Mouse (Mus musculus) heart, embryonic 13.5 days (tissue): ENCODE results near the gene Rrp1b. TPM values are rescaled to one million over a fixed set of nuclear protein-coding genes. Genes with fewer than 3 reads are reported as not detected.
"Not testable (repeated sequence)": the region's sequence is repeated elsewhere in the genome, so short reads cannot be mapped to it uniquely, and the experiment has no call there.

Source experiments
- ATAC-seq: fragments of 200-750 bp; cut with Nextera tagmentation; 2 replicates; pipeline ENCODE4 v1.8.0; 2017; ENCODE audit warnings: moderate TSS enrichment; ENCODE audit not compliant: insufficient number of reproducible peaks, low FRiP score, low TSS enrichment; ENCODE audit errors: extremely low read depth
- H3K27ac ChIP-seq: fragments of 300-500 bp; sonication (generic); replicated peaks from 2 replicates; pipeline ENCODE4 v1.5.1; 2015; ENCODE audit warnings: moderate library complexity, mild to moderate bottlenecking, inconsistent platforms
- H3K27me3 ChIP-seq: fragments of 300-500 bp; sonication (generic); replicated peaks from 2 replicates; pipeline ENCODE4 v1.6.1; 2015; ENCODE audit warnings: mild to moderate bottlenecking, inconsistent platforms
- H3K36me3 ChIP-seq: fragments of 300-500 bp; sonication (generic); 2 replicates; pipeline ENCODE4 v1.6.1; 2015; ENCODE audit warnings: mild to moderate bottlenecking, inconsistent platforms
- H3K4me1 ChIP-seq: fragments of 300-500 bp; sonication (generic); 2 replicates; pipeline ENCODE4 v1.6.1; 2015; ENCODE audit warnings: inconsistent platforms
- H3K4me2 ChIP-seq: fragments of 300-500 bp; sonication (generic); 2 replicates; pipeline ENCODE4 v1.6.1; 2015; ENCODE audit warnings: inconsistent platforms, mild to moderate bottlenecking, moderate library complexity
- H3K4me3 ChIP-seq: fragments of 300-500 bp; sonication (generic); 2 replicates; pipeline ENCODE4 v1.5.1; 2015; ENCODE audit warnings: moderate library complexity, mild to moderate bottlenecking, inconsistent platforms
- H3K9ac ChIP-seq: fragments of 300-500 bp; sonication (generic); 2 replicates; pipeline ENCODE4 v1.6.1; 2015; ENCODE audit warnings: inconsistent platforms, mild to moderate bottlenecking, moderate library complexity
- H3K9me3 ChIP-seq: fragments of 300-500 bp; sonication (generic); 2 replicates; pipeline ENCODE4 v1.6.1; 2016; ENCODE audit warnings: inconsistent platforms
- WGBS: fragments of 180-500 bp; shearing (Covaris S2); methylation state at CpG from one replicate; pipeline ENCODE4 v1.1.7; 2015; ENCODE audit warnings: mixed read lengths; 5-methylcytosine and 5-hydroxymethylcytosine counted together
- polyA plus RNA-seq: library from polyadenylated mRNA; unstranded; fragments of >200 nt; fragmentation: Nextera tagmentation; extraction: Ambion mirVana; gene quantifications from 2 replicates; pipeline ENCODE4 v1.2.1, GENCODE M21; 2015

Gene Rrp1b
- polyA plus RNA-seq, 1 experiment from 2014 or later: 34.8 TPM

DNA sequence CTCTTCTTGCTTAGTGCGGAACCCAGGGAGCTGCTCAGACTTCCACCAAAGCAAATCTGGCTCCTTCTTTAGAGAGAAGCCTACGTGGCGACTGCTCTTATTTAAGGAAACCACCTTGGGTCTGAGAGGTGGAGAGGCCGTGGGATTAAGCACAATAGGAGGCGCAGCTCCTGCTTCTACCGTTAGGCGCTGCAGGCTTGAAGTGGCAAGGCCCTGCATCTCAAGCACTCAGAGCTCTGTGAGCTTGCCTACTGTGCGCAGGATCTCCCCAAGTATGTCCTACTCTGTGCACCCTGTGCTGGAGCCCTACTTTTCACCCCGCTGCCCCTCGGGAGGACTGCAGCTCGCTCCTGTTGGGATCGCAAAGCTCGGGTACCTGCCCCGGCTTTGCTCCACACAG lies 25.3 kb downstream of the Rrp1b start:
- peaks cover 61% of the 10 kb centered on the region for H3K36me3 ChIP-seq
- H3K4me2 ChIP-seq: no peak overlapping the region
- H3K27ac ChIP-seq: no peak overlapping the region
- 94% methylated on average over 14 of the region's 14 CpGs for WGBS
- H3K9ac ChIP-seq: no peak overlapping the region
- no peaks in the 10 kb centered on the region for H3K27me3 ChIP-seq
- peaks cover 34% of the 10 kb centered on the region for H3K4me1 ChIP-seq
- no peaks in the 10 kb centered on the region for H3K9me3 ChIP-seq
- no peak for ATAC-seq
- no peak overlapping the region for H3K4me3 ChIP-seq

DNA sequence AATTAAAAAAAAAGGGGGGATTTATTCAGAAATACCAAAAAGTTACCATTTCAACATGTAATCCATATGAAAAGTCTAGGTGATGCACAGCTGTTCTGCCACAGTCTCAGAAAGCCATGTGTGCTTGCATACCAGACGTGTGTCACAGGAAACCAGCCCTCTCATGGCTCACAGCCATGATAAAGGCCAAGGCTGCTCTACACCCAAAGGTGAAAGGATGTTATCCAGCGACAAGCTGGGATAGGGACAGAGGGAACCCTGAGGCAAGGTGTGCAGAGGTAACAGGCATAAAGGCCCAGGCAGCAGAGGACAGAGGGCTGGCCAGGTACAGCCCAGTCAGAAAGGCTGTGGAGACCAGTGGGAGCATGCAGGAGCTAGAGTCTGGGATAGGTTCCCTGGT lies 27.8 kb downstream of the Rrp1b start:
- ATAC-seq: no peak
- Histone ChIP-seq H3K27ac (0 out of 2 replicates have a peak overlapping the region, but pooled peaks have one; percentile 80), H3K9me3 (no peaks in the 10 kb centered on the region)

DNA sequence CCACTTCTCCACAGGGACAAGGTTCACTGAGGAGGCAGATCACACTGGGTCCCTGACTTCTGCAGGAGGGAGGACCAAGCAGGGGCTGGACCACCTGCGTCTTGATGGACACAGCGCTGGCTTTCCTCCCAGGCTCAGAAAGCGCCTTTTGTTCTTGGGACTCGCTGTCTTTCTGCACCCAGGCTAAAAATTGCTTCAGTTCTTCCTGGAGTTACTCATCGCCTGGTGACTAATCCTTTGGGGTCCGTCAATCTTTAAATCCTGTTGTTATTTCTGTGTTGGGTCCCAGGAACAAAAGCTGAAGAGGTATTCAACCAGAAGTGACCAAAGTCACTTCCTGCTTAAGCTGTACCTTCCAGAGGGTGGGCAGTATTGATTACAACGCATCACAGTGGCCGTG lies 28.9 kb downstream of the Rrp1b start:
- H3K9ac ChIP-seq, ATAC-seq, H3K9me3 ChIP-seq, H3K27me3 ChIP-seq, H3K4me2 ChIP-seq, H3K27ac ChIP-seq, H3K4me3 ChIP-seq: not testable (repeated sequence)
- Histone ChIP-seq H3K4me1 (peaks cover 34% of the 10 kb centered on the region), H3K36me3 (peaks cover 26% of the 10 kb centered on the region)
- 50% methylated on average over 8 of the region's 8 CpGs for WGBS

More for the DNA sequence above, 27.8 kb downstream of the Rrp1b start:
- Histone ChIP-seq H3K9ac (no peak overlapping the region), H3K4me1 (peaks cover 34% of the 10 kb centered on the region), H3K36me3 (peaks cover 37% of the 10 kb centered on the region), H3K4me2 (no peak overlapping the region), H3K4me3 (no peak overlapping the region), H3K27me3 (no peaks in the 10 kb centered on the region)
- 38% methylated on average over 2 of the region's 2 CpGs for WGBS

DNA sequence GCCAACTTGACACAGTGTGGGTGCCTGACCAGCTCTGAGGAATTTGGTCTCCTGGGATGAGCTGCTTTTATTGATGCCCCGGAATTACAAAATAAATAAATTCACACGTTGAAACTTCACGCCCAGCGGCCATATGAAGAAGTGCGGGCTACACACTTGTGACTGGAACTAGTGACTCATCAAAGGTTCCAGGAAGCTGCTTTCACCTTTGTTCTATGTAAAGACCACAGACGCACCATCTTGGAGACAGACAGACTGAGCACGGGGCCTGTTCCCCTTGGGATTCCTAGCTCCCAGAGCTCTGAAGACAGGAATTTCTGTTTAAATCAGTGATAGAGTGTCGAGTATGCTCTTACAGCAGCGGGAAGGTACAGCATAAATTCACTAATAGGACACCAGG lies 31.6 kb downstream of the Rrp1b start:
- 57% methylated on average over 9 of the region's 9 CpGs for WGBS
- Histone ChIP-seq H3K4me3 (no peak overlapping the region), H3K4me2 (no peak overlapping the region), H3K4me1 (peaks cover 27% of the 10 kb centered on the region), H3K36me3 (no peaks in the 10 kb centered on the region), H3K9ac (no peak overlapping the region), H3K27me3 (no peaks in the 10 kb centered on the region), H3K9me3 (0 out of 2 replicates have a peak, but pooled peaks cover 2% of the 10 kb centered on the region), H3K27ac (no peak overlapping the region)
- no peak for ATAC-seq

DNA sequence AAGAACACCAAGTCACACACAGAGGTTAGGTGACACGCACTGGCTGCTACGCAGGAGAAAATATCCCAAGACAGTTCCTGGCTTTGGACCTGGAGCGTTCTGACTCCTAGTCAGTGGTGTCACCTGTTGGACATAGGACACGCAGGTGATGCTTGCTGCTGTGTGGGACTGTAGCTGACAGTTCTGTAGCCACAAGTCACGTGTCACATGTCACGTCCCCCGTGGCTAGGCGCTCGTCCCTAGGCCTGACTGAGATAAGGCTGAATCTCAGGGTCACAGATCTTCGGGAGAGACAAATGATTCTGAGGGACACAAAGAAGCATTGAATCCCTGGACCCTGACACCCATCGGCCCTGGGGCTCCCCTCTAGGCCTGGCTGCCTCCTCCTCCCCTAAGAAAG lies 32.5 kb downstream of the Rrp1b start:
- H3K4me1 ChIP-seq: peaks cover 18% of the 10 kb centered on the region
- no peaks in the 10 kb centered on the region for H3K36me3 ChIP-seq
- H3K27ac ChIP-seq: no peak overlapping the region
- H3K4me3 ChIP-seq: no peak overlapping the region
- 0 out of 2 replicates have a peak, but pooled peaks cover 2% of the 10 kb centered on the region for H3K9me3 ChIP-seq
- H3K9ac ChIP-seq: no peak overlapping the region
- 65% methylated on average over 11 of the region's 11 CpGs for WGBS
- no peak for ATAC-seq
- no peaks in the 10 kb centered on the region for H3K27me3 ChIP-seq
- H3K4me2 ChIP-seq: no peak overlapping the region

DNA sequence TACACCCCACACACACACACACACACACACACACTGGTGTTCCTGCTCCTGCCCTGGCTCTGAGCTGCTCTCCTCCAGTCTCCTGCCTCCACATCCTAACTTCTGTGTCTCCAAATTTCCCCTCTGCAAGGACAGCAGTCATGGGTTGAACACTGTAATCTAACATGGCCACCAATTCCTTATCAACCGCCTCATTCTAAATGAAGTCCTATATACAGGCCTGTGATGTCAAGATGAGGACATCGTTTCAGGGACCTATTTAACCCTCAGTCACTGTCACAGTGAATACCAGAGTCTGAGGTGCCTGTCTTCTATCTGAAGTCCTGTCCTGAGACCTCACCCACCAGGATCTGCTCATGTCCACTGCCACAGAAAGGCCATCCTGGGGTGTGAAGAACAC lies 32.9 kb downstream of the Rrp1b start:
- ATAC-seq: no peak
- H3K9me3 ChIP-seq: 0 out of 2 replicates have a peak, but pooled peaks cover 2% of the 10 kb centered on the region
- WGBS: 88% methylated on average over 2 of the region's 2 CpGs

DNA sequence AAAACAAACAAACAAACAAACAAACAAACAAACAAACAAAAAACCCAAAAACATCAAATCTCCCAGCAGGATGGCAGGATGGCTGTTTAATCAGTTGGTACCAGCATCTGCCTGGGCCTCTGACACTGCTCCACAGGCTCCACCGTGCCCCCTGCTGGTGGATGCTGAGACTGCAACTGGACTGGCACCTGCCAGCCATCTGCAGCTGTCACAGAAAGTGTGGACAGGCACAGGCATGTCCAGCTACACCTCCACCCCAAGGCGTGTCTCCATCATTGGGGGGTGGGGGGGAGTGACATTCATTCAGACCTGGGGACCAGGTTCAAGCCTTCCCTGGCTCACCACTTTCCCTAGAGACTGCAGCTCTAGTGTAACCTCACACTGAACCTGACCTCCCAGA lies 37.5 kb downstream of the Rrp1b start:
- Histone ChIP-seq H3K9ac (no peak overlapping the region), H3K4me1 (no peaks in the 10 kb centered on the region), H3K4me2 (no peak overlapping the region), H3K36me3 (no peaks in the 10 kb centered on the region), H3K27me3 (peaks cover 16% of the 10 kb centered on the region; the same call in 1 of the 2 replicates), H3K4me3 (no peak overlapping the region), H3K9me3 (0 out of 2 replicates have a peak, but pooled peaks cover 2% of the 10 kb centered on the region), H3K27ac (no peak overlapping the region)
- 0% methylated on average over 2 of the region's 2 CpGs for WGBS
- no peak for ATAC-seq

More for the DNA sequence above, 32.9 kb downstream of the Rrp1b start:
- H3K27me3 ChIP-seq: no peaks in the 10 kb centered on the region
- H3K4me2 ChIP-seq: no peak overlapping the region
- peaks cover 14% of the 10 kb centered on the region for H3K4me1 ChIP-seq
- H3K4me3 ChIP-seq: no peak overlapping the region
- no peak overlapping the region for H3K9ac ChIP-seq
- H3K36me3 ChIP-seq: no peaks in the 10 kb centered on the region
- H3K27ac ChIP-seq: no peak overlapping the region

DNA sequence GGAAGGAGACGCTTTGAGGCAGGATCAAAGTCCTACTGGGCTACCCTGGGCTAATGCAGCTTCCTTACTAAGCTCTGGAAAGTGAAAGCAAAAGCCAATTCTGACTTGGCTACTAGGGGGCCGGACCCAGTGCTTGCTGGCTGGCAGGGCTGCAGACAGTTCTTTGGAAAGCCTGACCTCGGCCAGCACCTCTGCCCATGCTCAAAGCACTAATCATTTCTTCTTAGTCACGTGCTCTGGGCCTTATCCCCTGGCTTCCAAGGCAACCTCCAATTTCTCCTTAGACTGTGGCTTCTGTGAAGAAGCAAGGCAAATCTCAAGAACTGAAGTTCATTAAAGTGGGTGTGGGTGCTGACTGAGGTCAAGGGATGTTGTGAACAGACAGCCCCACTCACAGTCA lies 38.8 kb downstream of the Rrp1b start:
- Histone ChIP-seq H3K27me3 (peaks cover 16% of the 10 kb centered on the region; the same call in 1 of the 2 replicates), H3K9me3 (0 out of 2 replicates have a peak, but pooled peaks cover 2% of the 10 kb centered on the region), H3K4me1 (no peaks in the 10 kb centered on the region), H3K36me3 (no peaks in the 10 kb centered on the region), H3K4me2 (no peak overlapping the region), H3K4me3 (no peak overlapping the region), H3K9ac (no peak overlapping the region), H3K27ac (no peak overlapping the region)
- WGBS: 51% methylated on average over 4 of the region's 4 CpGs
- ATAC-seq: no peak

DNA sequence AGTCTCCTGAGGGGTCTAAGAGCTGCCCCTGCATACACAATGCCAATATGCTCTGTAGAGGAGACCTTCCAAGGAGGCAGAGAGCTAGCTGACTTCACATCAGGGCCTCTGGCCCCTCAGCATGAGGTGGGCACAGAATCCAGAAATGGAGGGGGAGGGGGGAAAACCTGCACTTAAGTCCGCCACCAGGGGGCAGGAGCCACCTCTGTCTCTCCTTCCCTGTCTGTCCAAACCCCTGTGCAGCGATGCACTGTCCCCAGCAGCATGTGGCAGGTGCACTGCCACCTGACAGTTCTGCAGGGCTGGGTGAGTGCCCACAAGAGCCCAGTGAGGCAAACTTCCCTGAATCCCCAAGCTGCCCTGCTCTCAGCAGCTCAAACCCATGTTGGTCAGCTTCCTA lies 39.3 kb downstream of the Rrp1b start:
- ATAC-seq: no peak
- H3K27ac ChIP-seq: no peak overlapping the region
- no peak overlapping the region for H3K4me3 ChIP-seq
- H3K9me3 ChIP-seq: 0 out of 2 replicates have a peak, but pooled peaks cover 2% of the 10 kb centered on the region
- no peak overlapping the region for H3K4me2 ChIP-seq
- H3K9ac ChIP-seq: no peak overlapping the region
- no peaks in the 10 kb centered on the region for H3K4me1 ChIP-seq
- H3K36me3 ChIP-seq: no peaks in the 10 kb centered on the region
- WGBS: 0% methylated on average over 2 of the region's 2 CpGs
- peaks cover 16% of the 10 kb centered on the region; the same call in 1 of the 2 replicates for H3K27me3 ChIP-seq

DNA sequence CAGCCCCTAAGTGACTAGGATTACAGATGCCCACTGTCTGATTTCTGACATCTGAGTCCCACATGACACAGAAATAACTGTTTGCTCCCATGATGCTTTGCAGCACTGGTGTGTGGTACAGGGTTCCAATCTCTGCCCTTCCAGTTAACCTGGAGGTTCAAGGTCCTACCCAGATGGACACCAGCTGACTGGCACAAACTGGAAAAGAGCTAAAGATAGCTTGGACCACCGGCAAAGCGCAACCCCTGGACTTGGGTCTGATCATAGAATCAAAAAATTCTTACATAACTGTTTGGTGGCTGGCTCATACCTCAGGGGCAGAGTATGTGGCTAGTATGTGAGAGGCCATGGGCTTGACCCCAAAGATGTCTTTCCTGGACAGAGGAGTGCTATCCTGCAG lies 47.5 kb downstream of the Rrp1b start:
- Histone ChIP-seq H3K9me3 (no peaks in the 10 kb centered on the region), H3K4me1 (no peaks in the 10 kb centered on the region), H3K27me3 (no peaks in the 10 kb centered on the region; the same call in 1 of the 2 replicates), H3K9ac (no peak overlapping the region), H3K36me3 (no peaks in the 10 kb centered on the region), H3K27ac (no peak overlapping the region), H3K4me3 (no peak overlapping the region), H3K4me2 (no peak overlapping the region)
- 80% methylated on average over 2 of the region's 2 CpGs for WGBS
- no peak for ATAC-seq

DNA sequence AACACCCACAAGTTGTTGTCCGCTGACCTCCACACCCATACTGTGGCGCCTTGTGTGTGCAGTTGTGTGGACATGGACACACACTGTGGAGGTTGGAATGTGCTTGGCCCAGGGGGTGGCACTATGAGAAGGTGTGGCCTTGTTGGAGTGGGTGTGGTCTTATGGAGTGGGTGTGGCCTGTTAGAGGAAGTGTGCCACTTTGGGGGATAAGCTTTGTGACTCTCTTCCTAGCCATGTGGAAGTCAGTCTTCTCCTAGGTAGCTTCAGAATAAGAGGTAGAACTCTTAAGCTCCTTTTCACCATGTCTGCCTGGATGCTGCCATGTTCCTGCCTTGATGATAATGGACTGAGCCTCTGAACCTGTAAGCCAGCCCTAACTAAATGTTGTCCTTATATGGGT lies 51.2 kb downstream of the Rrp1b start:
- peaks cover 11% of the 10 kb centered on the region for H3K4me1 ChIP-seq
- H3K27me3 ChIP-seq: no peaks in the 10 kb centered on the region
- no peak overlapping the region for H3K27ac ChIP-seq
- ATAC-seq: no peak
- H3K4me2 ChIP-seq: no peak overlapping the region
- H3K36me3 ChIP-seq: no peaks in the 10 kb centered on the region
- no peak overlapping the region for H3K9ac ChIP-seq
- no peak overlapping the region for H3K4me3 ChIP-seq
- H3K9me3 ChIP-seq: no peaks in the 10 kb centered on the region
- 81% methylated on average over 2 of the region's 2 CpGs for WGBS

DNA sequence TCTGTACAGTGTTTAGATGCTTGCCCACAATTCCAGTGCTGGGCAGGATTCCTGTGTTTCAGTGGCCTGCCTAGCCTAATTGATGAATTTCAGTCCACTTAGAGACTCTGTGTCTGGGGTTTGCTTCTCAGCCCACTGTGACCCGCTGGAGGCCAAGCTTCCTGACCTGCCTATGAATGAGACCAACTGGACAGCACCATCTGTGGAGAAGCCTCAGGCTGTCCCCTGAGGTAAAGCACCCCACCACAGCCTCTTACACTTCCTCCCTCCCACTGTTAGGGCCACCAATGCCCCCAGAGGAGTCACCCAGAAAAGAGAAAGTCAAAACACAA lies 55.1 kb downstream of the Rrp1b start:
- Histone ChIP-seq H3K36me3 (no peaks in the 10 kb centered on the region), H3K4me1 (peaks cover 11% of the 10 kb centered on the region), H3K4me2 (peak overlapping the region; percentile 63), H3K9me3 (peaks cover 8% of the 10 kb centered on the region; the same call in 1 of the 2 replicates), H3K9ac (peak overlapping the region; percentile 41; the same call in 1 of the 2 replicates), H3K27me3 (no peaks in the 10 kb centered on the region), H3K27ac (peak overlapping the region; percentile 8), H3K4me3 (peak overlapping the region; percentile 37)
- no peak for ATAC-seq
- 24% methylated on average over 1 of the region's 1 CpGs for WGBS
